Mouse (Mus musculus) limb, embryonic 15.5 days (tissue): ENCODE results near the gene Eif4a3. TPM values are rescaled to one million over a fixed set of nuclear protein-coding genes. Genes with fewer than 3 reads are reported as not detected.
"Not testable (repeated sequence)": the region's sequence is repeated elsewhere in the genome, so short reads cannot be mapped to it uniquely, and the experiment has no call there.

ENCODE experiments used
- ATAC-seq: fragments of 200-750 bp; cut with Nextera tagmentation; 2 replicates; pipeline ENCODE4 v1.8.0; 2017; ENCODE audit warnings: low read depth, moderate TSS enrichment; ENCODE audit not compliant: insufficient number of reproducible peaks, low FRiP score, low TSS enrichment
- H3K27ac ChIP-seq: fragments of 300-500 bp; sonication (generic); 2 replicates; pipeline ENCODE4 v1.5.1; 2015; ENCODE audit warnings: moderate library complexity, mild to moderate bottlenecking, inconsistent platforms
- H3K27me3 ChIP-seq: fragments of 300-500 bp; sonication (generic); 2 replicates; pipeline ENCODE4 v1.6.1; 2015; ENCODE audit warnings: inconsistent platforms
- H3K36me3 ChIP-seq: fragments of 300-500 bp; sonication (generic); 2 replicates; pipeline ENCODE4 v1.6.1; 2015; ENCODE audit warnings: inconsistent platforms
- H3K4me1 ChIP-seq: fragments of 300-500 bp; sonication (generic); 2 replicates; pipeline ENCODE4 v1.6.1; 2015; ENCODE audit warnings: inconsistent platforms
- H3K4me2 ChIP-seq: fragments of 300-500 bp; sonication (generic); 2 replicates; pipeline ENCODE4 v1.6.1; 2015; ENCODE audit warnings: mild to moderate bottlenecking, inconsistent platforms
- H3K4me3 ChIP-seq: fragments of 300-500 bp; sonication (generic); 2 replicates; pipeline ENCODE4 v1.5.1; 2015; ENCODE audit warnings: mild to moderate bottlenecking, inconsistent platforms
- H3K9ac ChIP-seq: fragments of 300-500 bp; sonication (generic); 2 replicates; pipeline ENCODE4 v1.6.1; 2015; ENCODE audit warnings: inconsistent platforms
- H3K9me3 ChIP-seq: fragments of 300-500 bp; sonication (generic); 2 replicates; pipeline ENCODE4 v1.6.1; 2016; ENCODE audit warnings: inconsistent platforms
- WGBS: fragments of 180-500 bp; shearing (Covaris S2); methylation state at CpG from one replicate; pipeline ENCODE4 v1.1.7; 2015; 5-methylcytosine and 5-hydroxymethylcytosine counted together
- polyA plus RNA-seq: library from polyadenylated mRNA; unstranded; fragments of >200 nt; fragmentation: Nextera tagmentation; extraction: Ambion mirVana; gene quantifications from 2 replicates; pipeline ENCODE4 v1.2.1, GENCODE M21; 2015

The Eif4a3 gene
- polyA plus RNA-seq, 1 experiment from 2014 or later = 316 TPM

DNA sequence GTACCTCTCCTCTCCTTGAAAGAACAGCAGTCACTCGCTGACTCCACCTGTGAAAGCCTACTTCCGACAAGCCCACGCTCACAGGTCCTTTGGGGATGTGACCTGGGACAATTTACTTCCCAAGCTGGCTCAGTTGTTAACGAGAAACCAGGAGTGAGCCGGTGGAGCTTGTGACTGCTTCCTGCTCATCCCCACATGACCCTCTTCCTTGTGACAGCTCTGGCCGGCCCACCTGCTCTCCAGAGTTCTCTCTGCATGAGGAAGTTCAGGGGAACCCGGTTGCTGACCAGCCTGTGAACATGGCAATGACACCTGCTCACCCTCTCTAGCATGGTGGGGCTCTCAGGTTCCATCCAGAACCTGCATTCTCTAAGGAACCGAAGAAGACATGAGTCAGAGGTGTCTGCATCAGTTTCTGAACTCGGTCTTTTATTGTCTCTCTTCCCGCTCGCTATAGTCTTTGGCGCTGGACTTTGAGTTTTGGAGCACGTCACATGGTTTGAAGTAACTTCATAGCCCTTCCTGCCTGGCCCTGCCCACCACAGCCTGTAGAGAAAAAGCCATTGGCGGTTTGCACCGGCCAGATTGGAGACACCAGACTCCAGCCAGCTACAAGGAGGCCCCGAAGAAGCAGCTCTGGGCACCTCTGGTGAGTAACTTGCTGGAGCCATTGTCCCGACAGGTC is 14.5 kb upstream of the Eif4a3 start:
- Histone ChIP-seq H3K4me3 (no peak overlapping the region), H3K4me1 (no peaks in the 10 kb centered on the region), H3K9ac (no peak overlapping the region), H3K4me2 (no peak overlapping the region), H3K27me3 (peaks cover 6% of the 10 kb centered on the region), H3K27ac (no peak overlapping the region), H3K36me3 (no peaks in the 10 kb centered on the region), H3K9me3 (no peaks in the 10 kb centered on the region)
- 71% methylated on average over 17 of the region's 17 CpGs for WGBS
- no peak for ATAC-seq

DNA sequence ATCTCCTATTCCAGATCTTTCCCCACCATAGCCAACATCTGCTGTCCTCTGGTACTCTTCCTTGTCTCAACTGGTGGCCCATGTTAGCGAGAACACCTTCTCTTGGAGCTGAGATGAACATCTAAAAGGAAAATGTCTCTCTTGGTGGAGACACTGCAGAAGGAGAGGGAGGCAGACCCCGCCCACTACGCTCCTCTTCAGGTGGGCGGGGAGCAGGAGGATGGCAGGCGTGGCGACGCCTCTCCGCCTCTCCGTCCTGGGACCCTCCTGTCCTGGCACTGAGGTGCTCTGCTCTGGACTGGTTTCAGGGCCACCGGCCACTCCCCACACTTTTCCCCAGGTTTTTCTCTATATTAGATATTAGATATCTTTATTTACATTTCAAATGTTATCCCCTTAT is 10.7 kb upstream of the Eif4a3 start:
- H3K36me3 ChIP-seq = no peaks in the 10 kb centered on the region

DNA sequence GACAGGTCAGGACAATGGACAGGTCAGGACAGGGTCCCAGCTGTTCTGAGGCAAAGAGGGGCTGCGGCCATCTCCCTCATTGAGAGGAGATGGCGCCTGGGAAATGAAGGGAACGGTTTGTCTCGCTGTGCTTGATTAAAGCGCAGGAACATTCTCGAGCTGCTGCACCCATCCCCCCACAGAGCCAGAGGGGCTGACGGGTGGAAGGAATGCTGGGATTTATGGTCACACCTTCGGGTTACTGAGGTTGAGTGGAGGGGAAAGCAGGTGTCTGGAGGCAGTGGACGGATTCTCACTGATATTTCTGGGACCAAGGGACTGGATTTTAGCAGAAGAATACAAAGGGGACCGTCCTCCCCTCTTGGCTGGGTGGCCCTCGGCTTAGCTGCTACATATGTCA is 8.0 kb upstream of the Eif4a3 start:
- no peaks in the 10 kb centered on the region for H3K9me3 ChIP-seq
- ATAC-seq = 0 out of 2 replicates have a peak, but pooled peaks have one; percentile 26
- peaks cover 15% of the 10 kb centered on the region for H3K4me1 ChIP-seq
- H3K27me3 ChIP-seq = peaks cover 12% of the 10 kb centered on the region
- H3K27ac ChIP-seq = no peak overlapping the region
- WGBS = 8% methylated on average over 11 of the region's 11 CpGs
- H3K4me3 ChIP-seq = peak overlapping the region; percentile 16
- 0 out of 2 replicates have a peak overlapping the region, but pooled peaks have one; percentile 7 for H3K9ac ChIP-seq
- H3K4me2 ChIP-seq = peak overlapping the region; percentile 24
- H3K36me3 ChIP-seq = no peaks in the 10 kb centered on the region

More for the DNA sequence above, 10.7 kb upstream of the Eif4a3 start:
- ATAC-seq = no peak
- Histone ChIP-seq H3K27me3 (peaks cover 6% of the 10 kb centered on the region), H3K4me2 (no peak overlapping the region), H3K27ac (no peak overlapping the region), H3K9me3 (no peaks in the 10 kb centered on the region), H3K4me3 (no peak overlapping the region), H3K4me1 (peaks cover 15% of the 10 kb centered on the region), H3K9ac (no peak overlapping the region)
- 12% methylated on average over 10 of the region's 10 CpGs for WGBS

DNA sequence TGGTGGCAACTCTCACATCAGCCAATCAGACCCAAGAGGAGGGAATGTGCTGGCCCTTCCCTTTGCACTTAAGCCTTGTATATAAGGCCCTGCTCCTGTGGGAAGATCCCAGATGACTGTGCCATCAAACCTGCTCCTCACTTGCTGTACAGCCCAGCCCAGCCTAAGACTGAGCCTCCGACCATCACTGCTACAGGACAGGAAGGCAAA is 7.7 kb upstream of the Eif4a3 start, which contains the start of gene Card14:
Gene Card14 (plus strand): TSS at position 111 of the 210 bp plus-strand sequence.
- H3K4me3 ChIP-seq = peak within 1 kb of the TSS; percentile 16
- H3K36me3 ChIP-seq = no peaks in the 10 kb centered on the region
- peaks cover 12% of the 10 kb centered on the region for H3K27me3 ChIP-seq
- H3K4me1 ChIP-seq = peaks cover 15% of the 10 kb centered on the region
- peak within 1 kb of the TSS; percentile 24 for H3K4me2 ChIP-seq
- H3K9me3 ChIP-seq = no peaks in the 10 kb centered on the region
- 0 out of 2 replicates have a peak within 1 kb of the TSS, but pooled peaks have one; percentile 7 for H3K9ac ChIP-seq
- peak within 1 kb of the TSS; percentile 3; the same call in 1 of the 2 replicates for H3K27ac ChIP-seq
- ATAC-seq = no peak; the same call in 1 of the 2 replicates
- 33% methylated on average over 1 of the region's 1 CpGs for WGBS

DNA sequence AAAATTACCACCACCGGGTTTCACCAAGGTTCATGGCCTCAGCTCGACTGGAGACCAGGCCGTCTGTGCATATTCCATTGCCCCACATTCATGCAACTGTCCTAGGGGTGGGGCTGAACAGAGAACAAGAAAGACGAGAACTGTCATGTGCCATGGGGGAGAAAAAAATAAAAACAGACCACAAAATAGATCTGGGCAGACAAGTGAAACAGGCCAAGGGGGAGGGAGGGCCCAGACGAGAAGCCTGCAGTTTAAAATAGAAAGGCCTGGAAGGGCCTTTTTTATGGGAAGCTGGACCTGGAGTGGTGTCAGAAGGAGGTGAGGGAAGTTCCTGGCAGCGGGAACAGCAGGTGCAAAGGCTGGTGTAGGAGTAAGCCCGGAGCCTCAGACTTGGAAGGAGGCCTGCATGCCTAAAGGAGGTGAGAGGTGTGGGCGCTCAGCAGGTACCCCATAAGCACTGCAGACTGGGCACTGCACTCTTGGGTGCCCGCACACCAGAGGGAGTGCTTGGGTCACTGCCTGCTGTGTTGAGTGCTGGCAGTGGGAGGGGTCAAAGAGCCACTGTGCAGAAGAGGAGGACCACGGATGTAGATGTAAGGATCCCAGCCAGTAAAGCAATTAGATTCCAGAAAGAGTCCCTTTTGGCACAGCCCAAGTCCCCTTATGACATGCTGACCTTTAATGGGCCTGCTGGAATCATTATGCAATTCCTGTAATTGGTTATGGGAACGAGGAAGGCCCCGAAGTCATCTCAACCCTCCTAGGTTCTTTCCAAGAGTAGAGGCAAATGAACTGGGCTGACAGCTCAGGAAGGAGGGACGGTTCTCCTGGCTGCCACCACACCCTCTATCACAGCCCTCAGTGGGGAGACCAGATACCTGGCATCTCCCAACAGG is 7.1 kb upstream of the Eif4a3 start:
- H3K27ac ChIP-seq = peak overlapping the region; percentile 3; the same call in 1 of the 2 replicates
- H3K36me3 ChIP-seq = no peaks in the 10 kb centered on the region
- H3K27me3 ChIP-seq = peaks cover 12% of the 10 kb centered on the region
- no peak overlapping the region for H3K4me3 ChIP-seq
- no peak overlapping the region for H3K4me2 ChIP-seq
- peak; percentile 41; the same call in 1 of the 2 replicates for ATAC-seq
- no peak overlapping the region for H3K9ac ChIP-seq
- H3K9me3 ChIP-seq = no peaks in the 10 kb centered on the region
- peaks cover 15% of the 10 kb centered on the region for H3K4me1 ChIP-seq
- WGBS = 43% methylated on average over 13 of the region's 13 CpGs

DNA sequence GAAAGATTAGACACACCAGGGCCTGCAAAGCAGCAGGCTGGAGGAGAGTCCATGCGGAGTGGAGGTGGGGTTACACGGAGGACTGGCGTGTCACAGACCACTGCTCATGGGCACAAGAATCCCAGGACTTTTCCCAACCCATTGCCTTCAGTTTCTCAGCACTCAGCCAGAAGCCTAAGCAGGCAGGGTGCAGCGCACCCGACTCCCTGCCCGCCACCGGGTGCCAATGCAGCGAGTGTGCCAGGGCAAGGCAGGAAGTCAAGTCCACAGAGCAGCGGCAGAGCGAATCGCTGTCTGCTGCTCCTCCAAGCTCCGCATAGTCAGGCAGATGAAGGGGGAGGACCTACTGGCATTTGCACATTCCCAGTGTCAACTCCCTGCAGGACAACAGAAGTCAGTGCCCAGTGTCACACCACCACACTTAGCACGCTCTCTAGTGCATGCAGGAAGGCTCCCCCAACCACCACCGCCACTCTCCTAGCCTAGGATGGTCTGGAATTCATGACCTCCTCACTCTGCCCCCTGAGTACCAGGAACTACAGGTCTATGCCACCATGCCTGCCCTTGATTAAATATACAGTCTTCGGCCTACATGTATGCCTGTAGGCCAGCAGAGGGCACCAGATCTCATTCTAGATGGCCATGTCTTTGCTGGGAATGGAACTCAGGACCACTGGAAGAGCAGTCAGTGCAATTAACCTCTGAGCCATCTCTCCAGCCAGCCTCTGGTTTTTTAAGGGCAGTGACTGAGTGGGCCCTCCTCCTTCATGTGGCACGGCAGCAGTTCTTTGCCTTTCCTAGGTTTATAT is 5.2 kb upstream of the Eif4a3 start:
- H3K27ac ChIP-seq = no peak overlapping the region
- 40% methylated on average over 16 of the region's 16 CpGs for WGBS

GRCm38 (mm10) chr11:119300986-119301385 is 1.1 kb upstream of the Eif4a3 start:
- peaks cover 22% of the 10 kb centered on the region for H3K36me3 ChIP-seq
- peaks cover 15% of the 10 kb centered on the region for H3K4me1 ChIP-seq
- H3K9me3 ChIP-seq = no peaks in the 10 kb centered on the region
- no peak for ATAC-seq
- no peak overlapping the region for H3K9ac ChIP-seq
- H3K27me3 ChIP-seq = 0 out of 2 replicates have a peak, but pooled peaks cover 6% of the 10 kb centered on the region
- H3K4me3 ChIP-seq = no peak overlapping the region
- no peak overlapping the region for H3K4me2 ChIP-seq
- H3K27ac ChIP-seq = no peak overlapping the region
- WGBS = 25% methylated on average over 2 of the region's 2 CpGs

More for the DNA sequence above, 5.2 kb upstream of the Eif4a3 start:
- Histone ChIP-seq H3K36me3 (no peaks in the 10 kb centered on the region), H3K27me3 (peaks cover 6% of the 10 kb centered on the region; the same call in 1 of the 2 replicates), H3K4me1 (peaks cover 18% of the 10 kb centered on the region), H3K9ac (no peak overlapping the region), H3K9me3 (no peaks in the 10 kb centered on the region), H3K4me2 (no peak overlapping the region), H3K4me3 (no peak overlapping the region)
- no peak for ATAC-seq

DNA sequence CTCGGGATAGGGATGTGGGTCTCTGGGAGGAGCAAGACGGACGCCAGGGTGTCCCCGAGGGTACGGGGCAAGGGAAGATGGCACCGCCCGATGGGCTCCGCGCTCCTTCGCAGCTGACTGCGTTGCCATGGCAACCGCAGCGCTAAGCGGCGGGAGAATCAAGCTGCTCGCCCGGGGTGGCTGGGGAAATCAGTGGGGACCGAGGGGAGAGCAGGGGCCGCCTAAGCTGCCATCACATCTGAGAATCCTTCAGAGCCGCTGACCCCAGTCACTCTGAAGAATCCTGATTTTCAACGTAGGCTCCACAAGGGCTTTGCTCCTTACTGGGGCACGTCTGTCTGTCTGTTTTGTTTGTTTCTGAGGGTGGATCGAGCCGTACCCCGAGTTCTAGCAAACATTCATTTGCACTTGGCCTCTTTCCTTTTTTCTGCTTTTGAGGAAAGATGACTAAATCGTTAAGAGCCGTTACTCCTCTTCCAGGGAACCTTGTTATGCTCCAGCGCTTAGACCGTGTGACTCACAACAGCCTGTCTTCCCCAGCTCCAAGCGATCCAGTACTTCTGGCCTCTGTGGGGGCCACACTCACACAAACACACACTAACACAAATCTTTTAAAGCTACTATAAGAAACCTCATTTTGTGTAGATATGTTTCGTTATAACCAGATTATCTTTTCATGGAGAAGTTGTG is 502 bp upstream of the Eif4a3 start:
- 0 out of 2 replicates have a peak, but pooled peaks cover 6% of the 10 kb centered on the region for H3K27me3 ChIP-seq
- peak overlapping the region; percentile 66 for H3K4me2 ChIP-seq
- H3K9me3 ChIP-seq = no peaks in the 10 kb centered on the region
- peaks cover 15% of the 10 kb centered on the region for H3K4me1 ChIP-seq
- H3K36me3 ChIP-seq = peaks cover 28% of the 10 kb centered on the region
- no peak for ATAC-seq
- H3K9ac ChIP-seq = peak overlapping the region; percentile 76
- peak overlapping the region; percentile 89 for H3K27ac ChIP-seq
- WGBS = 2% methylated on average over 31 of the region's 31 CpGs
- H3K4me3 ChIP-seq = peak overlapping the region; percentile 100

DNA sequence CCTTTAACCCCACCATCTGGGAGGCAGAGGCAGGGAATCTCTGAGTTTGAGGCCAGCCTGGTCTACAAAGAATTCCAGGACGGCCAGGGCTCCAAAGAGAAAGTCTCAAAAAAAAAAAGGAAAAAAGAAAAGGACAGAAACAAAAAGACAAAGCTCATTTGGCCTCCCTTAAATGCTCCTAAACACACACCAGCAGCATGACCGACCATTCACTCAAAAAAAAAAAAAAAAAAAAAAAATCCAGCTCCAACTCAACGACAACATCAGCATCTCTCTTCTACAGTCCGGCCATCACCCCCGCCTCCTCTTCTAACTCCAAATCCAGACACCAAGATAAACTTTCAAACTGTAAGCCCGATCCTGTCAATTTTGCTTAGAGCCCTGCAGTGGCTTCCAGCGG is 972 bp downstream of the Eif4a3 start:
- no peak for ATAC-seq
- Histone ChIP-seq H3K36me3 (peaks cover 43% of the 10 kb centered on the region), H3K4me2 (peak overlapping the region; percentile 67), H3K9ac (peak overlapping the region; percentile 99), H3K9me3 (no peaks in the 10 kb centered on the region), H3K27ac (no peak overlapping the region), H3K4me1 (peaks cover 15% of the 10 kb centered on the region), H3K4me3 (peak overlapping the region; percentile 100), H3K27me3 (no peaks in the 10 kb centered on the region)
- WGBS = 16% methylated on average over 7 of the region's 7 CpGs

- no peak for ATAC-seq
- no peak overlapping the region for H3K27ac ChIP-seq
- peak overlapping the region; percentile 100; the same call in 1 of the 2 replicates for H3K4me3 ChIP-seq
Measured at GRCm38 (mm10) chr11:119297996-119298395, 1.9 kb downstream of the Eif4a3 start.

DNA sequence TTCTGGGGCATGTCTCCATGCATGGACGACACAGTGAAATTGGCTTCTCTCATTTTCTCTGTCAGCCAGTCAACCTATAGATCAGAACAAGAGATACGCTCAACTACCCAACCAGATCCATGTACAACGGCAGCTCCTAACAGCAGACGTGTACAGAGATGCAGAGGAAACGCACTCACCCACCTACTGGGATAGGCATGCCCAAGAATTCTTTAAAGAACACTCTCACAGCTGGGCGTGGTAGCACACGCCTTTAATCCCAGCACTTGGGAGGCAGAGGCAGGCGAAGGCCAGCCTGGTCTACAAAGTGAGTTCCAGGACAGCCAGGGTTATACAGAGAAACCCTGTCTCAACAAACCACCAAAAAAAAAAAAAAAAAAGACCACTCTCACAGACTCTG is 7.0 kb downstream of the Eif4a3 start:
- H3K9ac ChIP-seq, H3K9me3 ChIP-seq, H3K27me3 ChIP-seq, H3K4me1 ChIP-seq, H3K4me3 ChIP-seq, H3K4me2 ChIP-seq, ATAC-seq, H3K27ac ChIP-seq: not testable (repeated sequence)
- H3K36me3 ChIP-seq = peaks cover 97% of the 10 kb centered on the region
- 94% methylated on average over 8 of the region's 8 CpGs for whole genome bisulfite sequencing

More at GRCm38 (mm10) chr11:119297996-119298395, 1.9 kb downstream of the Eif4a3 start:
- H3K4me1 ChIP-seq = peaks cover 15% of the 10 kb centered on the region
- no peaks in the 10 kb centered on the region for H3K9me3 ChIP-seq
- H3K36me3 ChIP-seq = peaks cover 52% of the 10 kb centered on the region
- H3K4me2 ChIP-seq = no peak overlapping the region
- no peaks in the 10 kb centered on the region for H3K27me3 ChIP-seq
- H3K9ac ChIP-seq = no peak overlapping the region
- 85% methylated on average over 6 of the region's 6 CpGs for WGBS
